Mouse (Mus musculus): ENCODE measurements at regions not wholly inside any gene's neighbourhood (a gene's known extent, or its start where the extent isn't known, plus 50 kb on each side); places are given as distances from the start of the nearest gene placed in this dataset.

DNA sequence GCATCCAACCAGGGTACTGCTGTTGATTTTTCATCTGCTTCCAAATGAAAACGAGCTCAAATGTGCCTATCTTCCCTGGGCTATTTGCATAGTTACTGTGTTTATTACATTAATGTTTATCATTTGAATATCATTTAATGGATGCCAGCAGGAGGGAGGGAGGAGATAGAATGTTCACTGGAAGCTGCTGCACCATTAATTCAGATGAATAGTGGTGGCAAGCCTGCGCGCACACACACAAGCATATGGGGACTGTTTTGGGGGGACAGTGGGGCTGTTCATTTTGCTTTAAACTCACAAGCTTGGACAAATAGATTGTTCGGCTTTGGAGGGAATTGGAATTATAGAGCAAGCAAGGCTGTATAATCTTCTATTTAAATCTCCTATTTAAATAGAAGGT, 74.3 kb upstream of the Samsn1 start:
- Histone ChIP-seq H3K4me3 (replicated peaks; ENCODE audit: control insufficient read depth, low read depth, low read length) (no peak overlapping the region), H3K27ac (ENCODE audit: control insufficient read depth, insufficient read depth, low read depth, low read length, poor library complexity) (no peak overlapping the region), H3K4me1 (ENCODE audit: control insufficient read depth, insufficient read depth, low read length) (no peaks in the 10 kb centered on the region)
- TF ChIP-seq CTCF (IDR thresholded peaks at IDR 0.05; ENCODE audit: control insufficient read depth, insufficient read depth, low read length) (no peak), POLR2A (IDR thresholded peaks at IDR 0.05; ENCODE audit: borderline replicate concordance, control insufficient read depth, low read depth, low read length) (no peak)
- WGBS: 91% methylated on average over 4 of the region's 4 CpGs

DNA sequence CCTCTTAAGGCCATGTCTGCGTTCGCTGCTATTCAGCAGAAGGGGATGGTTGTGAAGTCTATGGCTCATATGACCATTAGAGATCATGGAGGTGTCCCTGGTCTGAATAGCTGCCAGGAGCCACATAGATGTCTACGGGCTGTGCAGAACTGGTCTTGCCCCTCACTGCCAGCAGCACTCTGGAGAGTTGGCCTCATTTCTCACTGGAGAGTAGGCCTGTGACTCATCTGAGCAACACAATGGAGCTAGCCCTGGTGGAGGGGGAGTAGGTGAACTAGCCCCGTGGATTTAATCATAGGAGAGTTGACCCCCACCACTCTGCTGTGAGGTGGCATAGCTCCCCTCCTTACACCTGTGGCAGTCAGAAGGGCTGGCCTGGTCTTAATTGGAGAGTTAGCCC, 63.3 kb upstream of the Samsn1 start:
- Histone ChIP-seq H3K4me3 (replicated peaks; ENCODE audit: control insufficient read depth, low read depth, low read length) (no peak overlapping the region), H3K27ac (ENCODE audit: control insufficient read depth, insufficient read depth, low read depth, low read length, poor library complexity) (no peak overlapping the region), H3K4me1 (ENCODE audit: control insufficient read depth, insufficient read depth, low read length) (no peaks in the 10 kb centered on the region)
- TF ChIP-seq CTCF (IDR thresholded peaks at IDR 0.05; ENCODE audit: control insufficient read depth, insufficient read depth, low read length) (no peak), POLR2A (IDR thresholded peaks at IDR 0.05; ENCODE audit: borderline replicate concordance, control insufficient read depth, low read depth, low read length) (no peak)
- WGBS: 84% methylated on average over 4 of the region's 4 CpGs

DNA sequence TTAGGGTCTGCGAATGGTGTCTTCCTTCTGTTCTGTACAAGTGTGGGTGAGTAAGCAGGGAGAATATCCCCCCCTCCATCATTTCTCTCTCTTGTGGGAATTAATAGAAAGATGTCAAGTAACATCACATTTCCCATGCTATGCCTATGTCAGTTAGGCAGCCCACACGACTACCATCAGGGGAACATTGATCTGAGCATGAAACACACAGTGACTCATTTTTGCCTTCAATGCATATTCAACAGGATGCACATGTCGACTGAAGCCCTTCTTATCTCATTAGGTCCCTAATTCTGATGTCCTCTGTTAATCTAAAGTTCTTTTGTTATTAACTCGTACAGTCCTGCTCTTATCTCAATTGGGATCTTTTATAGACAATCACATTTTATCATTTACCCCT, 60.4 kb upstream of the Samsn1 start:
- TF ChIP-seq CTCF (IDR thresholded peaks at IDR 0.05; ENCODE audit: control insufficient read depth, insufficient read depth, low read length) (no peak), POLR2A (IDR thresholded peaks at IDR 0.05; ENCODE audit: borderline replicate concordance, control insufficient read depth, low read depth, low read length) (no peak)
- 63% methylated on average over 4 of the region's 4 CpGs for WGBS
- no peak overlapping the region for H3K27ac ChIP-seq (ENCODE audit: control insufficient read depth, insufficient read depth, low read depth, low read length, poor library complexity)
- H3K4me1 ChIP-seq (ENCODE audit: control insufficient read depth, insufficient read depth, low read length): no peaks in the 10 kb centered on the region
- H3K4me3 ChIP-seq (replicated peaks; ENCODE audit: control insufficient read depth, low read depth, low read length): no peak overlapping the region

DNA sequence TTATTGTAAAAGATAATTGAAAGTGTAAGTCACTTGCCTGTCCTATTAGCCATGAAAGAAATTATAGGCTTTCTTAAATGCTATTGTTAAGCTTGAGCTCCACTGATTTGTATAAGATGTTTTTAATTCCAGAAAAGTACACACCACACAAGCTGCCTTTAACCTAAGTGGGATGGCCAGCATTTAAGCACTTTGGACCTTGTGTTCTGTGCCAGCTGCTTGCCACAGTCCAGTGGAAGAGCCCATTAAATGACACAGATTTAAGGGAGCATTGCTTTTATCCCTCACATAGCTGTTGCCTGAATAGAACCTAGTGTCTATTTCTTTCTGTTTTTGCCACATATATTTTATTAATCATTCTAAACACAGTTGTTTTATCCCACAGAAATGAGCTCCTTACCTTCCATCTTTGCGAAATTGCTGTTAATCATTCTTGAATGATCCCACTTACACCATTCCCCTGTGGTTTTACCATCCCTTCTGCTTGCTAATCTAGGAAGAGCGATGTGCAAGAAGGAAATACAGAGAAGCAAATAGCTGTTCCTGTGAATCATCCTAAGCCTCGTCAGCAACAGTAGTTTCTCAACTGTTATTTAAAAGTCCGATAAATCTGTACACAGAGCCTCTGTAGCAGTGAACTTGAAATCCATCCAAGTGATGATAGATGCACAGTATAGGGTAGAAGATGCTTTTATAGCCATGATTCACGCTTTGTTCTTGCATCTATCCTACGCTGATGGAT, 57.9 kb upstream of the Samsn1 start:
- 75% methylated on average over 6 of the region's 6 CpGs for WGBS
- no peak overlapping the region for H3K27ac ChIP-seq (ENCODE audit: control insufficient read depth, insufficient read depth, low read depth, low read length, poor library complexity)
- H3K4me3 ChIP-seq (replicated peaks; ENCODE audit: control insufficient read depth, low read depth, low read length): no peak overlapping the region
- H3K4me1 ChIP-seq (ENCODE audit: control insufficient read depth, insufficient read depth, low read length): no peaks in the 10 kb centered on the region
- TF ChIP-seq CTCF (IDR thresholded peaks at IDR 0.05; ENCODE audit: control insufficient read depth, insufficient read depth, low read length) (no peak), POLR2A (IDR thresholded peaks at IDR 0.05; ENCODE audit: borderline replicate concordance, control insufficient read depth, low read depth, low read length) (no peak)

DNA sequence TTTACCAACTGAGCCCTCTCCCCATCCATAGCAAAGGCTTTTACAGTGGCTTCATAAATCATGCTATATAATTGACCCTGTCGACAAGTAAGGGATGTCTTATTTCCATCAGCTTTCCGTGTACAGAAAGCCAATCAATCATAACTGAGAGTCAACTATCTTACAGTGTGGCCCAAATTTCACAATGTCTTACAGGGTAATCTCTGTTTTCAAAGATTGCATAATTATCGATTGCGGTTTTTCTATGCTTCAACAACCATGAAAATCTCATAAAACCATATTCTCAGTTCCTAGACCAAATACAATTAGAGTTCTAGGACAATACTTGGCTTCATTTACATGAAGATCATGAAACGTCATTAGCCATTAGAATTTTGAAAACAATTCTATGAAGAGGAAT, 56.1 kb upstream of the Samsn1 start:
- Histone ChIP-seq H3K27ac (ENCODE audit: control insufficient read depth, insufficient read depth, low read depth, low read length, poor library complexity) (no peak overlapping the region), H3K4me3 (replicated peaks; ENCODE audit: control insufficient read depth, low read depth, low read length) (no peak overlapping the region), H3K4me1 (ENCODE audit: control insufficient read depth, insufficient read depth, low read length) (no peaks in the 10 kb centered on the region)
- TF ChIP-seq CTCF (IDR thresholded peaks at IDR 0.05; ENCODE audit: control insufficient read depth, insufficient read depth, low read length) (no peak), POLR2A (IDR thresholded peaks at IDR 0.05; ENCODE audit: borderline replicate concordance, control insufficient read depth, low read depth, low read length) (no peak)
- whole genome bisulfite sequencing: 73% methylated on average over 5 of the region's 5 CpGs

DNA sequence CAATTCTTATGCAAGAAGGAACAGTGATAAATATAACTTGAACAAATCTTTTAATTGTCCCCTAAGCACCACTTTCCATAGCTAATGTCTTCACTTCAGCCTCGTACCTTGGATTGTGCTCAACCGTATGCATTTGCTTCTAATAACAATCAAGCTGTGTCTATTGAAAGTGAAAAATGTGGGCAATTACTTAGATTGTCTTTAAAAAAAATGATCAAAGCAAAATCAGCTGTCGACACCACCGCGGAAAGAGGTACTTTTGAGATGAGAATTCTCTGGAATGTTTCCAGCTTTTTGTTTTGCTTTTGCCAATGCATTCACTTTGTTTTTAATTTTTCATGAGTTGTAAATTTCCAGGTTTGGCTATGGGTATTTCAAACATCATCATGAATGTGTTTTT, 54.1 kb upstream of the Samsn1 start:
- no peak overlapping the region for H3K27ac ChIP-seq (ENCODE audit: control insufficient read depth, insufficient read depth, low read depth, low read length, poor library complexity)
- H3K4me3 ChIP-seq (replicated peaks; ENCODE audit: control insufficient read depth, low read depth, low read length): no peak overlapping the region
- 87% methylated on average over 5 of the region's 5 CpGs for WGBS
- H3K4me1 ChIP-seq (ENCODE audit: control insufficient read depth, insufficient read depth, low read length): no peaks in the 10 kb centered on the region
- no peak for TF ChIP-seq CTCF (IDR thresholded peaks at IDR 0.05; ENCODE audit: control insufficient read depth, insufficient read depth, low read length)
- no peak for TF ChIP-seq POLR2A (IDR thresholded peaks at IDR 0.05; ENCODE audit: borderline replicate concordance, control insufficient read depth, low read depth, low read length)

Measured in bone marrow, adult 2 months (tissue).